Mouse (Mus musculus) inflammation-experienced regulatory T-cells (primary cell): ENCODE results near the gene Gbp9. TPM values are rescaled to one million over a fixed set of nuclear protein-coding genes. Genes with fewer than 3 reads are reported as not detected.

Source experiments
- polyA plus RNA-seq, 2 experiments: library from polyadenylated mRNA; unstranded; fragments of 100-300 nt; shearing (Covaris generic); gene quantifications; one replicate each; pipeline ENCODE4 v1.2.1; 2017

Gene Gbp9
- 100 to 1,000 TPM; 112 to 114 TPM for polyA plus RNA-seq

GRCm38 (mm10) chr5:105139409-105140088 lies at the start of gene Gbp9, which contains the start of the genes Gbp8 and Gbp4:
Gene Gbp9 (minus strand): TSS chr5:105139539.
Gene Gbp8 (minus strand): TSS chr5:105139540.
Gene Gbp4 (minus strand): TSS chr5:105139586.

Other genes starting within 250 kb of the Gbp9 start
- gene Abcg3, start 156.8 kb downstream of the Gbp9 start, polyA plus RNA-seq = 10 to 100 TPM; 27.6 to 43.4 TPM
- gene Gbp8, start within 50 bp of the Gbp9 start, polyA plus RNA-seq = 100 to 1,000 TPM; 101 to 112 TPM
- 100 to 1,000 TPM; 230 to 242 TPM for gene Gbp4, start within 50 bp of the Gbp9 start, polyA plus RNA-seq
- 10 to 100 TPM; 44.9 to 76.5 TPM for gene Gbp10, start 100.0 kb upstream of the Gbp9 start, polyA plus RNA-seq
- 1 to 10 TPM; 3.8 to 4.8 TPM for gene Gm43302, start 154.2 kb upstream of the Gbp9 start, polyA plus RNA-seq
- gene Gbp6, start 154.2 kb upstream of the Gbp9 start, polyA plus RNA-seq = 100 to 1,000 TPM; 138 to 196 TPM